Mouse (Mus musculus): ENCODE results near the gene Mettl22.

The Mettl22 gene

GRCm38 (mm10) chr16:8470603-8471481 lies at the start of gene Mettl22:
Gene Mettl22, plus strand, starts transcription at chr16:8470788.
- peak; percentile 97 for DNase-seq (ENCODE audit: low read depth)

- no peak for DNase-seq (ENCODE audit: low read depth)
Measured at GRCm38 (mm10) chr16:8420842-8421241, 49.7 kb upstream of the Mettl22 start.

- no peak for DNase-seq (ENCODE audit: low read depth)
Measured at GRCm38 (mm10) chr16:8423626-8424114, 46.9 kb upstream of the Mettl22 start.

- DNase-seq (ENCODE audit: low read depth): no peak
Measured at GRCm38 (mm10) chr16:8424161-8424970, 46.2 kb upstream of the Mettl22 start.

GRCm38 (mm10) chr16:8424971-8425330 lies 45.6 kb upstream of the Mettl22 start, which contains the start of gene Tmem114:
Gene Tmem114, minus strand, starts transcription at chr16:8425136.
- DNase-seq (ENCODE audit: low read depth): peak; percentile 13

GRCm38 (mm10) chr16:8425736-8426135 lies 44.9 kb upstream of the Mettl22 start:
- DNase-seq (ENCODE audit: low read depth): no peak

GRCm38 (mm10) chr16:8429531-8429930 lies 41.1 kb upstream of the Mettl22 start:
- DNase-seq (ENCODE audit: low read depth): no peak

- no peak for DNase-seq (ENCODE audit: low read depth)
Measured at GRCm38 (mm10) chr16:8432616-8433015, 38.0 kb upstream of the Mettl22 start.

- DNase-seq (ENCODE audit: low read depth): no peak
Measured at GRCm38 (mm10) chr16:8444911-8445310, 25.7 kb upstream of the Mettl22 start.

GRCm38 (mm10) chr16:8446256-8446655 lies 24.3 kb upstream of the Mettl22 start:
- DNase-seq (ENCODE audit: low read depth): no peak

- no peak for DNase-seq (ENCODE audit: low read depth)
Measured at GRCm38 (mm10) chr16:8453301-8453700, 17.3 kb upstream of the Mettl22 start.

GRCm38 (mm10) chr16:8455221-8455620 lies 15.4 kb upstream of the Mettl22 start:
- DNase-seq (ENCODE audit: low read depth): no peak

GRCm38 (mm10) chr16:8458391-8458790 lies 12.2 kb upstream of the Mettl22 start:
- no peak for DNase-seq (ENCODE audit: low read depth)

GRCm38 (mm10) chr16:8459098-8459497 lies 11.5 kb upstream of the Mettl22 start:
- DNase-seq (ENCODE audit: low read depth): peak; percentile 78

- no peak for DNase-seq (ENCODE audit: low read depth)
Measured at GRCm38 (mm10) chr16:8470132-8470531, 456 bp upstream of the Mettl22 start.

GRCm38 (mm10) chr16:8487396-8488005 lies 16.9 kb downstream of the Mettl22 start:
- no peak for DNase-seq (ENCODE audit: low read depth)

- DNase-seq (ENCODE audit: low read depth): no peak
Measured at GRCm38 (mm10) chr16:8489340-8489739, 18.8 kb downstream of the Mettl22 start.

- no peak for DNase-seq (ENCODE audit: low read depth)
Measured at GRCm38 (mm10) chr16:8491743-8492490, 21.3 kb downstream of the Mettl22 start.

GRCm38 (mm10) chr16:8494268-8494667 lies 23.7 kb downstream of the Mettl22 start:
- DNase-seq (ENCODE audit: low read depth): peak; percentile 81

GRCm38 (mm10) chr16:8496967-8497366 lies 26.4 kb downstream of the Mettl22 start:
- DNase-seq (ENCODE audit: low read depth): no peak

GRCm38 (mm10) chr16:8504271-8504670 lies 33.7 kb downstream of the Mettl22 start:
- peak; percentile 45 for DNase-seq (ENCODE audit: low read depth)

GRCm38 (mm10) chr16:8509894-8510293 lies 39.3 kb downstream of the Mettl22 start:
- no peak for DNase-seq (ENCODE audit: low read depth)

Measured in NIH3T3 (cell line).